Mouse (Mus musculus) liver, embryonic 16.5 days (tissue): ENCODE measurements at regions not wholly inside any gene's neighbourhood (a gene's known extent, or its start where the extent isn't known, plus 50 kb on each side); places are given as distances from the start of the nearest gene placed in this dataset.

Experiments
- ATAC-seq: fragments of 200-750 bp; cut with Nextera tagmentation; 2 replicates; pipeline ENCODE4 v1.8.0; 2017; ENCODE audit warnings: low read depth, mild to moderate bottlenecking, moderate number of reproducible peaks, moderate library complexity
- H3K27ac ChIP-seq: fragments of 300-500 bp; sonication (generic); 2 replicates; pipeline ENCODE4 v1.5.1; 2014; ENCODE audit warnings: mild to moderate bottlenecking, low read length
- H3K27me3 ChIP-seq: fragments of 300-500 bp; sonication (generic); 2 replicates; pipeline ENCODE4 v1.6.1; 2014; ENCODE audit warnings: low read depth, low read length, mixed read lengths; ENCODE audit not compliant: control insufficient read depth, insufficient read depth
- H3K36me3 ChIP-seq: fragments of 300-500 bp; sonication (generic); 2 replicates; pipeline ENCODE4 v1.6.1; 2014; ENCODE audit warnings: mild to moderate bottlenecking; ENCODE audit not compliant: control insufficient read depth, insufficient read depth
- H3K4me1 ChIP-seq: fragments of 300-500 bp; sonication (generic); 2 replicates; pipeline ENCODE4 v1.6.1; 2014; ENCODE audit warnings: low read depth, low read length, mixed read lengths; ENCODE audit not compliant: control insufficient read depth
- H3K4me2 ChIP-seq: fragments of 300-500 bp; sonication (generic); 2 replicates; pipeline ENCODE4 v1.6.1; 2014; ENCODE audit warnings: low read depth, low read length, mixed read lengths
- H3K4me3 ChIP-seq: fragments of 300-500 bp; sonication (generic); 2 replicates; pipeline ENCODE4 v1.5.1; 2014; ENCODE audit warnings: low read depth, mild to moderate bottlenecking, low read length
- H3K9ac ChIP-seq: fragments of 300-500 bp; sonication (generic); 2 replicates; pipeline ENCODE4 v1.6.1; 2014; ENCODE audit warnings: low read depth, low read length
- H3K9me3 ChIP-seq: fragments of 300-500 bp; sonication (generic); replicated peaks from 2 replicates; pipeline ENCODE4 v1.6.1; 2016; ENCODE audit warnings: low read length; ENCODE audit not compliant: control insufficient read depth
- WGBS: fragments of 180-500 bp; shearing (Covaris S2); extraction: QIAGEN DNeasy Blood & Tissue Kit; methylation state at CpG from one replicate; pipeline ENCODE4 v1.1.7; 2014; ENCODE audit not compliant: insufficient replicate concordance; 5-methylcytosine and 5-hydroxymethylcytosine counted together

- Histone ChIP-seq H3K4me1 (no peaks in the 10 kb centered on the region), H3K36me3 (no peaks in the 10 kb centered on the region), H3K27me3 (no peaks in the 10 kb centered on the region), H3K27ac (no peak overlapping the region), H3K4me3 (no peak overlapping the region), H3K9ac (no peak overlapping the region), H3K9me3 (no peaks in the 10 kb centered on the region; the same call in 1 of the 2 replicates), H3K4me2 (no peak overlapping the region)
- WGBS, result 66% methylated on average over 7 of the region's 7 CpGs
- ATAC-seq, result no peak
Observed at GRCm38 (mm10) chr11:112859309-112859708, 77.3 kb downstream of the Sox9 start.

- no peak overlapping the region for H3K9ac ChIP-seq
- no peak overlapping the region for H3K4me2 ChIP-seq
- no peak overlapping the region for H3K27ac ChIP-seq
- H3K4me3 ChIP-seq, result no peak overlapping the region
- H3K4me1 ChIP-seq, result no peaks in the 10 kb centered on the region
- ATAC-seq, result no peak
- no peaks in the 10 kb centered on the region for H3K27me3 ChIP-seq
- 33% methylated on average over 11 of the region's 11 CpGs for WGBS
- no peaks in the 10 kb centered on the region for H3K36me3 ChIP-seq
- no peaks in the 10 kb centered on the region; the same call in 1 of the 2 replicates for H3K9me3 ChIP-seq
Observed at GRCm38 (mm10) chr11:112860797-112861196, 78.8 kb downstream of the Sox9 start.

- Histone ChIP-seq H3K4me2 (no peak overlapping the region), H3K4me1 (no peaks in the 10 kb centered on the region), H3K4me3 (no peak overlapping the region), H3K9ac (no peak overlapping the region), H3K27me3 (no peaks in the 10 kb centered on the region), H3K9me3 (no peaks in the 10 kb centered on the region; the same call in 1 of the 2 replicates), H3K27ac (no peak overlapping the region), H3K36me3 (no peaks in the 10 kb centered on the region)
- WGBS, result 53% methylated on average over 5 of the region's 5 CpGs
- ATAC-seq, result no peak
Observed at GRCm38 (mm10) chr11:112861233-112861632, 79.2 kb downstream of the Sox9 start.

GRCm38 (mm10) chr11:112865836-112866235 lies 83.8 kb downstream of the Sox9 start:
- Histone ChIP-seq H3K4me1 (no peaks in the 10 kb centered on the region), H3K36me3 (no peaks in the 10 kb centered on the region), H3K9me3 (no peaks in the 10 kb centered on the region), H3K4me3 (no peak overlapping the region), H3K27ac (no peak overlapping the region), H3K27me3 (no peaks in the 10 kb centered on the region; the same call in none of the 2 replicates), H3K9ac (no peak overlapping the region), H3K4me2 (no peak overlapping the region)
- WGBS, result 70% methylated on average over 9 of the region's 9 CpGs
- ATAC-seq, result no peak

DNA sequence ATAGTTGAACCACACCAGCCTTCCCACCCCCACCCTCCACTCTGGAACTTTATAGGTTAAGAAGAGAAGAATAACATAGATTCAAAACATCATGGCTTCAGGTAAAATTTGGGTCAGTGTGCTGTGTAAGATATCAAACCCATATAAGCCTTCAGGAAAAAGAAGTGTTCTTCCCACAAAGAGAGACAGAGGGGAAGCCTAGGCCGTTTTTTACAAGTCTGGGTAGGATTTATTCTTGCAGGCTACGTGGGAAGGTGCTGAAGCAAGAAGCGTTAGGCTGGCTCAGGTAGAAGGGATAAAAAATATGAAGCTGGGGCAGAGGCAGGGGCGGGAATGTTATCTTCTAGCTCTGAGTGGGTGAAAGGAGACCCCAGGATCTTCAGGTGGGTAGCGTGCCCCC lies 87.5 kb downstream of the Sox9 start:
- H3K9ac ChIP-seq, result no peak overlapping the region
- no peaks in the 10 kb centered on the region for H3K4me1 ChIP-seq
- no peak for ATAC-seq
- WGBS, result 30% methylated on average over 5 of the region's 5 CpGs
- no peak overlapping the region for H3K4me2 ChIP-seq
- no peaks in the 10 kb centered on the region; the same call in none of the 2 replicates for H3K27me3 ChIP-seq
- H3K9me3 ChIP-seq, result no peaks in the 10 kb centered on the region
- H3K36me3 ChIP-seq, result no peaks in the 10 kb centered on the region
- no peak overlapping the region for H3K4me3 ChIP-seq
- H3K27ac ChIP-seq, result no peak overlapping the region

GRCm38 (mm10) chr11:112870201-112871035 lies 88.4 kb downstream of the Sox9 start:
- Histone ChIP-seq H3K9me3 (no peaks in the 10 kb centered on the region), H3K9ac (no peak overlapping the region), H3K4me1 (no peaks in the 10 kb centered on the region), H3K4me2 (no peak overlapping the region), H3K27me3 (no peaks in the 10 kb centered on the region; the same call in none of the 2 replicates), H3K4me3 (no peak overlapping the region), H3K27ac (no peak overlapping the region), H3K36me3 (no peaks in the 10 kb centered on the region)
- 6% methylated on average over 17 of the region's 17 CpGs for WGBS
- no peak for ATAC-seq

- Histone ChIP-seq H3K9me3 (no peaks in the 10 kb centered on the region), H3K4me1 (no peaks in the 10 kb centered on the region), H3K36me3 (no peaks in the 10 kb centered on the region), H3K9ac (no peak overlapping the region), H3K4me3 (no peak overlapping the region), H3K27me3 (no peaks in the 10 kb centered on the region; the same call in none of the 2 replicates), H3K27ac (no peak overlapping the region), H3K4me2 (no peak overlapping the region)
- no peak for ATAC-seq
- 45% methylated on average over 11 of the region's 11 CpGs for WGBS
Observed at GRCm38 (mm10) chr11:112872677-112873367, 90.8 kb downstream of the Sox9 start.

DNA sequence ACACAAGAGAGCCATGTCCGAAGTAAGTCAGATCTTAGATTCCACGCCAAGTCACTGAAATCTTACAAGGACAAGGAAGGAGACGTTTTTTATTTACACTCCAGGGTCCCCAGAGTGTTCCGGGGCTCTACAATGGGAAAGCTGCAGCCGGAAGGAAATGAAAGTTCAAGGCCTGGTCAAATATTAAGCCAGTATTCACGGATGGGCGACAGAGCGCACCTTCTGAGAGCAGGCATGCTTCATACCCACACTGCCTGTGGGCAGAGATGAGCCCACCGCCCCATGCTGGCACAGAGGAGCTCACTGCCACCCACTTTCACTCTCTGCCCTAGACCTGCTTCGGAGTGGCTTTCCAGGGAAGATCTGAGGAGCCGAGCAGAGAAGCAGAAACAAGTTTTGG lies 92.2 kb downstream of the Sox9 start:
- H3K4me1 ChIP-seq, result no peaks in the 10 kb centered on the region
- H3K9ac ChIP-seq, result no peak overlapping the region
- 62% methylated on average over 11 of the region's 11 CpGs for WGBS
- H3K9me3 ChIP-seq, result no peaks in the 10 kb centered on the region
- no peak overlapping the region for H3K4me2 ChIP-seq
- H3K36me3 ChIP-seq, result no peaks in the 10 kb centered on the region
- no peaks in the 10 kb centered on the region; the same call in 1 of the 2 replicates for H3K27me3 ChIP-seq
- ATAC-seq, result no peak
- no peak overlapping the region for H3K4me3 ChIP-seq
- no peak overlapping the region for H3K27ac ChIP-seq

GRCm38 (mm10) chr11:112876226-112876625 lies 94.2 kb downstream of the Sox9 start:
- H3K36me3 ChIP-seq, result no peaks in the 10 kb centered on the region
- 55% methylated on average over 8 of the region's 8 CpGs for WGBS
- H3K9ac ChIP-seq, result no peak overlapping the region
- H3K4me3 ChIP-seq, result no peak overlapping the region
- H3K27me3 ChIP-seq, result no peaks in the 10 kb centered on the region
- H3K9me3 ChIP-seq, result no peaks in the 10 kb centered on the region
- no peak overlapping the region for H3K4me2 ChIP-seq
- no peak for ATAC-seq
- no peak overlapping the region for H3K27ac ChIP-seq
- no peaks in the 10 kb centered on the region for H3K4me1 ChIP-seq
